Mouse (Mus musculus) heart, adult 2 months (tissue): Measurements from ENCODE around the gene Sucla2.

Experiments used
- CTCF ChIP-seq: fragments of 200-600 bp; IDR thresholded peaks from 2 replicates; pipeline ENCODE4 v1.8.1; 2022; ENCODE audit warnings: antibody characterized with exemption, mild to moderate bottlenecking, moderate library complexity
- EP300 ChIP-seq: fragments of 200-500 bp; IDR thresholded peaks from 2 replicates; pipeline ENCODE4 v1.6.1; 2011; ENCODE audit warnings: low read depth, low read length, control low read depth; ENCODE audit not compliant: insufficient read depth
- POLR2A ChIP-seq: fragments of 200-500 bp; IDR thresholded peaks from 2 replicates; pipeline ENCODE4 v1.6.1; 2011; ENCODE audit warnings: mild to moderate bottlenecking, low read depth, low read length, control low read depth; ENCODE audit not compliant: insufficient read depth

DNA sequence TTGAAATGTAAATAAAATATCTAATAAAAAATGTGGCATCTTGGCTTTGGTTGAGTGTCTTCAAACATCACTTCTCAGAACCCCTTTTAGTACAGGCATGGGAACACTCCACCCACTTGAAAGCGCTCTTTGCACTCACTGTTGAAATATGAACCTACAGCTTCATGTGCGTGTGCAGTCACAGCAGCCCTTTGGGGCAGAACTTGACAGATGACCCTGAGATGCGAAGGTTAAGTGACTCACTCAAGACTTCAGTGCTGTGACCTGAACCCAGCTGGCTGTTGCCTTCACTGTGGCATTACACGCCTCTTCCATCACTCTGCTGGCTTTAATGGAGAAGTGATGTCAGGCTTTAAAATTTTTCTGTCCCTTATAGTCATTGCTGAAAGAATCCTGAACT lies 82.6 kb downstream of the Sucla2 start:
- TF ChIP-seq CTCF (no peak), EP300 (no peak), POLR2A (no peak)
